Mouse (Mus musculus) stomach, postnatal 0 days (tissue): ENCODE measurements around the gene Tnfrsf12a. TPM values are rescaled to one million over a fixed set of nuclear protein-coding genes. Genes with fewer than 3 reads are reported as not detected.
A peak's percentile ranks its signal among the peaks of the same experiment; 100 is the strongest.

ENCODE experiments used
- ATAC-seq: fragments of 200-750 bp; cut with Nextera tagmentation; 2 replicates; pipeline ENCODE4 v1.8.0; 2017; ENCODE audit not compliant: low FRiP score, low TSS enrichment
- DNase-seq: peaks from one replicate; pipeline ENCODE4 v3.0.0-alpha.2; 2016; ENCODE audit warnings: low spot score
- H3K27ac ChIP-seq: fragments of 300-500 bp; sonication (generic); replicated peaks from 2 replicates; pipeline ENCODE4 v1.5.1; 2014; ENCODE audit warnings: mild to moderate bottlenecking, control low read depth
- H3K27me3 ChIP-seq: fragments of 300-500 bp; sonication (generic); 2 replicates; pipeline ENCODE4 v1.6.1; 2014; ENCODE audit warnings: low read length; ENCODE audit not compliant: control insufficient read depth, insufficient read depth
- H3K36me3 ChIP-seq: fragments of 300-500 bp; sonication (generic); 2 replicates; pipeline ENCODE4 v1.6.1; 2014; ENCODE audit warnings: low read length, mixed read lengths; ENCODE audit not compliant: control insufficient read depth, insufficient read depth
- H3K4me1 ChIP-seq: fragments of 300-500 bp; sonication (generic); replicated peaks from 2 replicates; pipeline ENCODE4 v1.6.1; 2014; ENCODE audit warnings: antibody characterized with exemption; ENCODE audit not compliant: control insufficient read depth, insufficient read depth
- H3K4me2 ChIP-seq: fragments of 300-500 bp; sonication (generic); replicated peaks from 2 replicates; pipeline ENCODE4 v1.6.1; 2014; ENCODE audit warnings: low read depth, mild to moderate bottlenecking, control low read depth, moderate library complexity
- H3K4me3 ChIP-seq: fragments of 300-500 bp; sonication (generic); 2 replicates; pipeline ENCODE4 v1.5.1; 2014; ENCODE audit warnings: low read depth, low read length, control low read depth
- H3K9ac ChIP-seq: fragments of 300-500 bp; sonication (generic); 2 replicates; pipeline ENCODE4 v1.6.1; 2014; ENCODE audit warnings: mild to moderate bottlenecking, low read length, control low read depth, mixed read lengths
- H3K9me3 ChIP-seq: fragments of 300-500 bp; sonication (generic); 2 replicates; pipeline ENCODE4 v1.6.1; 2016; ENCODE audit warnings: low read length; ENCODE audit not compliant: control insufficient read depth
- CTCF ChIP-seq: IDR thresholded peaks from 2 replicates; pipeline ENCODE4 v1.5.1; 2016; ENCODE audit warnings: antibody characterized with exemption, low read depth, mild to moderate bottlenecking, moderate library complexity
- EP300 ChIP-seq: optimal IDR thresholded peaks from 2 replicates; pipeline ENCODE3; 2016; ENCODE audit warnings: antibody characterized with exemption
- WGBS: fragments of 180-500 bp; shearing (Covaris S2); extraction: QIAGEN DNeasy Blood & Tissue Kit; methylation state at CpG from one replicate; pipeline ENCODE4 v1.1.7; 2014; 5-methylcytosine and 5-hydroxymethylcytosine counted together
- polyA plus RNA-seq: library from polyadenylated mRNA; unstranded; fragments of >200 nt; fragmentation: Nextera tagmentation; extraction: Ambion mirVana; gene quantifications from 2 replicates; pipeline ENCODE4 v1.2.1, GENCODE M21; 2015

Tnfrsf12a gene
- polyA plus RNA-seq, 1 experiment from 2014 or later = 33.7 TPM

DNA sequence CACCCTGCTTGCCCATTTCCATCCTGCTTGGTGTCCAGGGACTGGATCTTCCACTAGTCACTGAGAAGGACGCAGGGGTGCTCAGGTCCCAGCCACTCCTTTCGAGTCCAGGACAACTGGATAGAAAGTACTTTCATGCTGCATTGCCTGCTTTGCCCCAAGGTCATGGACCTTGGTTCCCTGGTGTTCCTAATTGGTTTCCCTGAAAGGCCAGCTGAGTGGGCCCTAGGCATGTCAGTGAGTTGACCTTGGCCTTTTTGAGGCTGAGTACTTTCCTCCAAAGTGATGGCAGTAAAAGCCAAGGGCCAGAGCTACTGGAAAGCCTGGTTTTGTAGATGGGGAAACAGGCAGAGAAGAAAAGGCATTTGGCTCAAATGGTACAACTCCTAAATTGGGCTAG lies 44.6 kb upstream of the Tnfrsf12a start:
- Histone ChIP-seq H3K4me3 (no peak overlapping the region), H3K4me2 (no peak overlapping the region), H3K4me1 (no peaks in the 10 kb centered on the region), H3K36me3 (no peaks in the 10 kb centered on the region), H3K9me3 (no peaks in the 10 kb centered on the region), H3K27me3 (no peaks in the 10 kb centered on the region), H3K27ac (no peak overlapping the region), H3K9ac (no peak overlapping the region)
- DNase-seq (no peak), ATAC-seq (no peak)
- no peak for TF ChIP-seq CTCF
- TF ChIP-seq EP300 = no peak
- WGBS = 97% methylated on average over 2 of the region's 2 CpGs

DNA sequence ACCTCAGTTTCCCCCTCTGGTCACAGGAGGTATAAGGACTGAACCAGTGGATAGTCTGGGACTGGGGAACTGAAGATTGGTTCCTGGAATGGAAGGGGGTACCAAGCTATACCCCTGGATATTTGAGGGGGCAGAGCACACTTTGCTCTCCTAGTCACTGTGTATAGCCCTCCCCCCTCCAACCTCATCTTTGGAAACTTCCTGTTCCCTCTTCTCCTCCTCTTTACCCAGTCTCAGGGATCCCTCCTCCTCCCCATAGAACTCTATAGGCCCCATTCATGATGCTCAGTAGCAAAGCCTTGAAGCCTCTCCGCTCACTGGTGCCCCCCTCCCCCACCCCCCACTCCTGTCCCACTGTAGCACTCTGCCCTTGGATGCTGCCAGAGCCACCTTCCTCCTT lies 42.2 kb upstream of the Tnfrsf12a start:
- H3K4me2 ChIP-seq = no peak overlapping the region

GRCm38 (mm10) chr17:23717003-23717402 lies 39.7 kb upstream of the Tnfrsf12a start:
- Histone ChIP-seq H3K27me3 (no peaks in the 10 kb centered on the region), H3K36me3 (no peaks in the 10 kb centered on the region), H3K27ac (no peak overlapping the region), H3K4me1 (no peaks in the 10 kb centered on the region), H3K4me2 (no peak overlapping the region), H3K9me3 (no peaks in the 10 kb centered on the region), H3K4me3 (no peak overlapping the region), H3K9ac (no peak overlapping the region)
- TF ChIP-seq CTCF (no peak), EP300 (no peak)
- DNase-seq (no peak), ATAC-seq (no peak)
- WGBS = 81% methylated on average over 2 of the region's 2 CpGs

More for the DNA sequence above, 42.2 kb upstream of the Tnfrsf12a start:
- Histone ChIP-seq H3K9me3 (no peaks in the 10 kb centered on the region), H3K9ac (no peak overlapping the region), H3K4me3 (no peak overlapping the region), H3K27me3 (no peaks in the 10 kb centered on the region), H3K36me3 (no peaks in the 10 kb centered on the region), H3K4me1 (no peaks in the 10 kb centered on the region), H3K27ac (no peak overlapping the region)
- DNase-seq (no peak), ATAC-seq (no peak)
- 33% methylated on average over 1 of the region's 1 CpGs for WGBS
- TF ChIP-seq EP300 (no peak), CTCF (no peak)

GRCm38 (mm10) chr17:23706212-23706611 lies 28.9 kb upstream of the Tnfrsf12a start:
- Histone ChIP-seq H3K9me3 (no peaks in the 10 kb centered on the region), H3K4me3 (no peak overlapping the region), H3K27ac (no peak overlapping the region), H3K4me2 (no peak overlapping the region), H3K27me3 (no peaks in the 10 kb centered on the region), H3K36me3 (no peaks in the 10 kb centered on the region), H3K4me1 (no peaks in the 10 kb centered on the region), H3K9ac (no peak overlapping the region)
- DNase-seq = peak; percentile 84
- ATAC-seq = peak; percentile 82
- TF ChIP-seq EP300 = no peak
- peak; percentile 92 for TF ChIP-seq CTCF
- 3% methylated on average over 3 of the region's 3 CpGs for WGBS

- Histone ChIP-seq H3K27me3 (no peaks in the 10 kb centered on the region), H3K36me3 (no peaks in the 10 kb centered on the region), H3K4me3 (no peak overlapping the region), H3K4me1 (no peaks in the 10 kb centered on the region), H3K9me3 (no peaks in the 10 kb centered on the region), H3K27ac (no peak overlapping the region), H3K9ac (no peak overlapping the region), H3K4me2 (no peak overlapping the region)
- no peak for TF ChIP-seq EP300
- TF ChIP-seq CTCF = no peak
- DNase-seq (no peak), ATAC-seq (no peak; the same call in 1 of the 2 replicates)
- 75% methylated on average over 7 of the region's 7 CpGs for WGBS
These were observed 28.3 kb upstream of the Tnfrsf12a start for GRCm38 (mm10) chr17:23705525-23706104.

DNA sequence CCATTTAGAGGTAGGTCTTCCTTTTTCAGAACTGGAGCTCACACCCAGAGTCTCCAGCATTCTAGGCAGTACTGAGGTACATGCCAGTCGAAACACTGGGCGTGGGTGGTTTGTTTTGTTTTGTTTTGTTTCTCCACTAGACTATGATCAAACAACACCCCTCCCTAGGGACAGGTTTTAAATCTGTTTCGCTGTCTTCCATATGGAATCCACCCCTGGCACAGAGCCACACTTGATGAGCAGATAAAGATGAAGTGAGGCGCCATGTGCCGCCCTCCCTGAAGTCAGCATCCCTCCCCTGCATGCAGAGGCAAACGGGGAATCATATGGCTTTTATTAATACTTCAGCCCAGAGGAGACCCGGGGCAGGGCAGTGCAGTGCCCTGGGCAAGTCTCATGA lies 27.5 kb upstream of the Tnfrsf12a start:
- H3K27me3 ChIP-seq = no peaks in the 10 kb centered on the region
- no peak overlapping the region for H3K9ac ChIP-seq
- no peaks in the 10 kb centered on the region for H3K9me3 ChIP-seq
- WGBS = 40% methylated on average over 7 of the region's 7 CpGs
- no peak overlapping the region for H3K27ac ChIP-seq
- TF ChIP-seq CTCF (no peak), EP300 (no peak)
- DNase-seq = no peak
- ATAC-seq = no peak
- no peaks in the 10 kb centered on the region for H3K36me3 ChIP-seq
- no peak overlapping the region for H3K4me2 ChIP-seq
- no peaks in the 10 kb centered on the region for H3K4me1 ChIP-seq
- H3K4me3 ChIP-seq = no peak overlapping the region
